ENCODE assay signal across 12 mouse cellular contexts in the genomic region with DNA sequence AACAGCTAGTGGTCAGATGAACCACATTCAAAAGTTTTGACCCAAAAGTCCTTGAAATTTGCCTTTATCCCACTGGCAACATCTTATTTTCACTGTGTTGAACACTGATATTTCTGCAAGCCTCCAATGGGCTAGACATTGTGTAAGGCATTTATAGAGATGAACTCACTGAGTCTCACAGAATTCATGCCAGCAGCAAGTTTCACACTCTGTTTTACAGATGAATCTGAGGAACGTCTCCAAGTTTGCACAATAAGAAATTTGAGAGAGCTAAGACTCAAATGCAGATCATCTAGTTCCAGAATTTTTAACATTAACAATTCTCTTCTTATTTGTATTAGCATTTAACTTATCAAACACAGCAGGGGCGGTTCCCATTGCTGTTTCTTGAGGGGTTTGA.
"Had no signal": no experiment of that assay in that cellular context is flagged by ENCODE, and none has a peak within 500 bp of the region (broad histone marks: within the 10 kb centered on the region; RNA-seq: fewer than 3 reads in every experiment).

No protein-coding gene starts in this region.

- DNase-seq: retina, postnatal 1 day; right cerebral cortex, adult 18-20 months; right cerebral cortex, postnatal 14 days; right cerebral cortex, postnatal 25 days; right cerebral cortex, postnatal 4 days; spleen, adult 18-20 months; thymus, adult 18-20 months; thymus, adult 2 months; thymus, postnatal 14 days; thymus, postnatal 25 days; thymus, postnatal 36 days; thymus, postnatal 4 days had no signal
